Mouse (Mus musculus) limb, embryonic 14.5 days (tissue): ENCODE data around the gene Evx2. TPM values are rescaled to one million over a fixed set of nuclear protein-coding genes. Genes with fewer than 3 reads are reported as not detected.
A peak's percentile ranks its signal among the peaks of the same experiment; 100 is the strongest.

Experiments
- ATAC-seq: fragments of 200-750 bp; cut with Nextera tagmentation; 2 replicates; pipeline ENCODE4 v1.8.0; 2017; ENCODE audit warnings: low read depth, moderate number of reproducible peaks, moderate TSS enrichment; ENCODE audit not compliant: low FRiP score
- DNase-seq: peaks from one replicate; pipeline ENCODE4 v3.0.0-alpha.2; 2015; ENCODE audit warnings: low spot score
- H3K27ac ChIP-seq: fragments of 300-500 bp; sonication (generic); replicated peaks from 2 replicates; pipeline ENCODE4 v1.5.1; 2014; ENCODE audit warnings: low read depth, mild to moderate bottlenecking, low read length, moderate library complexity, mixed read lengths
- H3K27me3 ChIP-seq: fragments of 300-500 bp; sonication (generic); 2 replicates; pipeline ENCODE4 v1.6.1; 2014; ENCODE audit warnings: low read length, mixed read lengths; ENCODE audit not compliant: control insufficient read depth, insufficient read depth
- H3K36me3 ChIP-seq: fragments of 300-500 bp; sonication (generic); 2 replicates; pipeline ENCODE4 v1.6.1; 2014; ENCODE audit warnings: mild to moderate bottlenecking, low read length, moderate library complexity, mixed read lengths; ENCODE audit not compliant: control insufficient read depth, insufficient read depth
- H3K4me1 ChIP-seq: fragments of 300-500 bp; sonication (generic); 2 replicates; pipeline ENCODE4 v1.6.1; 2014; ENCODE audit warnings: antibody characterized with exemption, low read length, mixed read lengths; ENCODE audit not compliant: control insufficient read depth, insufficient read depth
- H3K4me2 ChIP-seq: fragments of 300-500 bp; sonication (generic); replicated peaks from 2 replicates; pipeline ENCODE4 v1.6.1; 2014; ENCODE audit warnings: low read depth, mild to moderate bottlenecking, low read length, moderate library complexity; ENCODE audit not compliant: severe bottlenecking
- H3K4me3 ChIP-seq: fragments of 300-500 bp; sonication (generic); replicated peaks from 2 replicates; pipeline ENCODE4 v1.5.1; 2014; ENCODE audit warnings: low read length
- H3K9ac ChIP-seq: fragments of 300-500 bp; sonication (generic); 2 replicates; pipeline ENCODE4 v1.6.1; 2014; ENCODE audit warnings: mild to moderate bottlenecking, low read depth, low read length, moderate library complexity; ENCODE audit not compliant: severe bottlenecking
- H3K9me3 ChIP-seq: fragments of 300-500 bp; sonication (generic); 2 replicates; pipeline ENCODE4 v1.6.1; 2016; ENCODE audit warnings: low read length; ENCODE audit not compliant: control insufficient read depth
- POLR2A ChIP-seq: fragments of 200-500 bp; IDR thresholded peaks from 2 replicates; pipeline ENCODE4 v1.8.0; 2012; ENCODE audit warnings: inconsistent platforms, mild to moderate bottlenecking, moderate library complexity, borderline replicate concordance; ENCODE audit not compliant: insufficient read depth, insufficient read length; ENCODE audit errors: extremely low read depth
- WGBS: fragments of 180-500 bp; shearing (Covaris S2); extraction: QIAGEN DNeasy Blood & Tissue Kit; methylation state at CpG from one replicate; pipeline ENCODE4 v1.1.7; 2014; 5-methylcytosine and 5-hydroxymethylcytosine counted together
- polyA plus RNA-seq, 2 experiments: library from polyadenylated mRNA; depleted of rRNA in 1 of 2; stranded (reverse) in 1 of 2; unstranded in 1 of 2; fragments of >200 nt; fragmentation: Nextera tagmentation in 1 of 2; extraction: Ambion mirVana in 1 of 2; gene quantifications; 2 replicates each; pipeline versions ENCODE4 v1.2.1 to v1.2.3; 2012 to 2014

Evx2 gene
- polyA plus RNA-seq, 2 experiments = 2.3 to 8.9 TPM

DNA sequence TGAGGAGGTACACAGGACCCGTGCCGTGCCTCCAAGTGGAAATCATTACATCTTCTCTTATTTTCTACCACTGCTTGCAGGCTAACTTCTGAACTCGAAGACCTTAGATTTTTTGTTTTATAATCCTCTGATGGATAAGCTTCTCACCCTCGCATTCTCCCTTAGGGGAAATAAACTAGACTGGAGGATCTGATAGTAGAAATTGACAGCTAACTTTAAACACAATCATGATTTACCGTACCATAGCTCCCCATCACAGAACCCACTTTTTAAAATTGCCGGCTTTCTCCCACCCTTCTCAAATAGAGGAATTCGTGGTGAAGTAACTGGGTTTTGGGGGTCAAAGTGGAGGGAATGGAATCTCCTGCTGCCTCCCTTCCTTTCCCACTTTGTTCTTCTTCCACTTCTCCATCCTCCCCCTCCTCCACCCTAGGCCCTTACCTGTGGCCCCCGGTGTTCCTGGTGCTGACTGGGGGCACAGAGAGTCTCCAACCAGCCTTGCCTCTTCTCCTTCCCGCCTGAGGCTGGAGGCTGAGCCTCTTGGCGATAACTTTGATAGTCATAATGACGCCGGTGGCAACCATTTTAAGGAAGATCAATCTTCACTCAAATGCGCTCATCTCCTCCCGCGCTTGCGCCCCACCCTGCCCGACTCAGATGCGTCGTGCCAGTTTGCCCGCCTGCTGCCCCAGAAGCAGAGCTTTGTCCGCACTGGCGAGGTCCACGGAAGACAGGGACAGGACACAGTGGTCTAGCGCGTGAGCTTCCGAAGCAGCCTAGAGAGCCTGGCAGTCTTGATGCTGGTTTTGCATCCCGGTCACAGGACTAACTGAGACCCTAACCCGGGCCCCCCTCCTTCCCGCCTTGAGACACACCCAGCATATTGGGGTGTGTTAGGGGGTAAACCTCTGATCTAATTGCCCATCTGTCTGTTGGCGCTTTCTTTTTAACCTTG lies 1.3 kb upstream of the Evx2 start:
- ATAC-seq (peak; percentile 27; the same call in 1 of the 2 replicates), DNase-seq (peak; percentile 29)
- Histone ChIP-seq H3K9me3 (no peaks in the 10 kb centered on the region), H3K4me1 (peaks cover 1% of the 10 kb centered on the region; the same call in 1 of the 2 replicates), H3K9ac (peak overlapping the region; percentile 98), H3K36me3 (peaks cover 3% of the 10 kb centered on the region; the same call in 1 of the 2 replicates), H3K4me2 (peak overlapping the region; percentile 57), H3K27ac (peak overlapping the region; percentile 96), H3K27me3 (peaks cover 30% of the 10 kb centered on the region), H3K4me3 (peak overlapping the region; percentile 51)
- WGBS = 1% methylated on average over 30 of the region's 30 CpGs
- TF ChIP-seq POLR2A = 0 out of 2 replicates have a peak, but pooled peaks have one; percentile 12

DNA sequence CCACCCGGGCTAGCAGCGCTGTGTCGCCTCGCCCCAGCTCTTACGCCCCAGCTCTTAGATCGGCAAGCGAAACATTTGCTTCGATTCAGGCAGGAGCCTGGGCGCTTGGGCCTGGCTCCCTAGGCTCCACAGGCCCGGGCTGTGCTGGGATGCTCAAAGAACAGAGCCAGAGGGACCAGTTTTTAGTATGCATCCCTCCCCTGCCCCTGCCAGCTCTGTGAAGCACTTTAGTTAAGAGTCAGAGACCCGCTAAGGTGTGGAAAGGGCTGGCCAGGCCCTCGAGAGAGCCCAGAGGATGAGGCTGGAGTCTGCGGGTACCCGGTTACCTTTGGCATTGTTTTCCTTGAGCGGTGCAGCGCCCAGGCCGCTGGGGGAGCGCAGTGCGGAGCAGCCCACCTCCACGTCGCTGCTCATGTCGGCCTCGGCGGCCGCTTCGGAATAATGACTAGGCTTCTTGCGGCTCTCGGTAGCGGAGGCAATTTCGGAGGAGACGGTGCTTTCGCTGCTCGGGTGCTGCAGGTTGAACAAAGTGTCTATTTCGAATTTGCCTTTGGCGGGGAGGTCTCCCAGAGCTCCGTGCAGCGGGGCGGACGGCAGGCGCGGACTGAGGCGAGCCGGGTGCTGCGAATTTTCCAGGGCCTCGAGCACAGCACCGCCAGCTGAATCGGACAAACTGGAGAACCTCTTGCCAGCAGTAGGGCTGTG lies 538 bp downstream of the Evx2 start:
- peaks cover 2% of the 10 kb centered on the region; the same call in 1 of the 2 replicates for H3K4me1 ChIP-seq
- H3K27me3 ChIP-seq = peaks cover 30% of the 10 kb centered on the region
- peak overlapping the region; percentile 98 for H3K9ac ChIP-seq
- peak; percentile 15 for DNase-seq
- peaks cover 5% of the 10 kb centered on the region; the same call in 1 of the 2 replicates for H3K36me3 ChIP-seq
- peak overlapping the region; percentile 96 for H3K27ac ChIP-seq
- 1% methylated on average over 45 of the region's 47 CpGs for WGBS
- peak overlapping the region; percentile 51 for H3K4me3 ChIP-seq
- no peaks in the 10 kb centered on the region for H3K9me3 ChIP-seq
- ATAC-seq = no peak
- no peak for TF ChIP-seq POLR2A
- peak overlapping the region; percentile 57 for H3K4me2 ChIP-seq

DNA sequence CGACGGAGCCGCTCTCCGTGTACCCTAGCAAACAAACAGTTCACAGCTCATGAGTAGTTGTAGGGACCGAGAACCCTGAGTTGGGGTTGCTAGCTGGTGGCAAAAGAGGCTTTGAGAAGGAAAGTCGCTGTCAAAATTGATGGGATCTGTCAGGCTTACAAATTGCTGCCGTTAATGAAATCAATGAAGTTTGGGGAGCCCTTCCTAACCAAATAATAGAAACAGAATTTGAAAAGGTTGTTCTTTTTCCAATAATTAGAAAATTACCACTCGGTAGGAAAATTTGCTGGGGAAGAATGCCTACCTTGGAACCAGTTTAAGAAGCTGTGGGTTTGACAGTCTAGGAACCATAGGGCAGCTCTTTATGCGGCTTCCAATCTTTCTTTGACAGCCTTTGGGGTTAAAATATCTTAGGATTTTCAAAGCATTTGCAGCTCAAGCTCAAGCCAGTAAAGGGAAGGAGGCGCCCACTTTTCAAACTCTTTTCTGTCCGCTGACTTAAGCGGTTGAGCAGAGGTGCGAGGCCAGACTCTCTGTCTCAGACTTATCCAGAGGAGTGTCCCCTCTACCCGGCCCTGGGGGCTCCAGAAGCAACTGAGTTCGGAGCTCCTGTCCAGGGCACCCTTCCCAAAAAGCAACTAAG lies 1.2 kb downstream of the Evx2 start:
- WGBS = 2% methylated on average over 15 of the region's 15 CpGs
- Histone ChIP-seq H3K36me3 (peaks cover 7% of the 10 kb centered on the region; the same call in 1 of the 2 replicates), H3K4me3 (peak overlapping the region; percentile 51), H3K4me2 (peak overlapping the region; percentile 57), H3K27ac (peak overlapping the region; percentile 96), H3K4me1 (peaks cover 2% of the 10 kb centered on the region; the same call in 1 of the 2 replicates), H3K27me3 (peaks cover 32% of the 10 kb centered on the region), H3K9ac (peak overlapping the region; percentile 98), H3K9me3 (no peaks in the 10 kb centered on the region)
- TF ChIP-seq POLR2A = no peak
- ATAC-seq (no peak), DNase-seq (no peak)

DNA sequence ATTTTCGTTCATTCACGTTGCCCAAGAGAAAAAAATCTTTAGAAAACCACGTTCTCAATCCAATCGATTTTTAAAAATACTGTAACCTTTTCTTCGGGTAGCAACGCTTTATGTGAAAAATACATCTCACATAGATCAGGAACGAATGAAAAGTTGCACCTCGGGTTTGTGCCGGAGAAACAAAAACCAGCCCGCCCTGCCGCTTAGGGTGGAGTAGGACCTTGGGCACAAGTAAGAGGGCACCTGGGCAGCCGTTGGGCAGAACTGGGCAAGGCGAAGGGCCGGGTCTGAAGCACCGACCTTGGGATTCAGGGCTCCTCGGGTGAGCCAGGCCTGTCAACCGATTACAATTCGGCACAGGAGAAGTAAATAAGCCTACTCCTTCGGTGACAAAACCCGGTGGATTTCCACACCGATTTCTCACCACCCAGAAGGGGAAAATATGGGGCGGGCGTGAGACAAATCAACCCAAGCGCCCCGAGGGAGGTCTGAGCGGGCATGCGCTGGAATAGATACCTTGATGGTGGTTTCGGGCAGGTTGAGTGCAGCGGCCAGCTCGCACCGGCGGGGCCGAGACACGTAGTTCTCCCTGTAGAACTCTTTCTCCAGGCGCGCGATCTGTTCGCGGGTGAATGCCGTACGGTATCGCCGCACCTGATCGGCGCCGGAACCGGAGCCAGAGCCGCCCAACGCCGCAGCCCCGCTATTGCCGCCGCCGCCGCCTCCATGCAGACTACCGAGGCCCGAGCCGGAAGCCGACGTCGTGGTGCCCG lies 1.9 kb downstream of the Evx2 start:
- peaks cover 35% of the 10 kb centered on the region for H3K27me3 ChIP-seq
- ATAC-seq (no peak), DNase-seq (no peak)
- no peak for TF ChIP-seq POLR2A
- H3K4me2 ChIP-seq = peak overlapping the region; percentile 57
- no peaks in the 10 kb centered on the region for H3K9me3 ChIP-seq
- peak overlapping the region; percentile 96 for H3K27ac ChIP-seq
- peak overlapping the region; percentile 98 for H3K9ac ChIP-seq
- peaks cover 7% of the 10 kb centered on the region; the same call in 1 of the 2 replicates for H3K36me3 ChIP-seq
- H3K4me3 ChIP-seq = peak overlapping the region; percentile 51
- WGBS = 3% methylated on average over 62 of the region's 62 CpGs
- peaks cover 2% of the 10 kb centered on the region; the same call in 1 of the 2 replicates for H3K4me1 ChIP-seq
